Mouse (Mus musculus): ENCODE measurements around the gene Tmem45a. TPM values are rescaled to one million over a fixed set of nuclear protein-coding genes. Genes with fewer than 3 reads are reported as not detected.

Tmem45a gene
- total and polyA plus RNA-seq, 2 experiments from 2014 or later: 8.8 to 10.7 TPM

DNA sequence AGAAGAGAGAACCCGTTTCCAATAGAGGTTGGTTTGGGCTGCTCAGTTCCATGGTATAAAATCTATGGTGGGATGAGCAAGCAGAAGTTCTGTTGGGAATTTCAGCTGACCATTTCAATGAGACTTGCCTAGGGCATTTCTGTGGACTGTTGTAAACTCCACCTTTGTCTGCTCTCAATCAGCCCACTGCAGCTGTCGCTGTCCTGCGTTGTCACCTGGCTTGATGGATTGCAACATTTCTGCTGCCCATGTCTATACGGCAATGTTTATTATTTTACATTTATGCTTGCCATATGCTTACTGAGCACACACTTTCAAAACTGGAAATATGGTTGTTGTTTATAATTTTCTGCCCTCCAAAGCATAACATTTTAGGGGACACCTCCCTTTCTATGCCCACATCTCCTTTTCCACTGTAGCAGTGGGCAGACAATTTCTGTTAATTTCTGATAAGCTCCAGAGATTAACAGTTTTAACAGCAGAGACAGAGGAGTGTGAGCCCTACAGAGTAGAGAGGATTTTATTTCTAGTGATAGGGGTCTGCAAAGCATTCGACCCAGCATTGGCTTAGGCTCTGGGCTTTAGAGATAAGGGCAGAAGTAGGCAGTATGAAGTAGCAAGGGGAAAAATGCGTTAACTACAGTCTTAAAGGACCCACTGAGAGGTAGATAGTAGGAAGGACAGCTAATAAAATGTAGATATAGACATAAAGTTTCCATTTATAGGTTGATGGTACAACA lies 84.4 kb downstream of the Tmem45a start:
- Histone ChIP-seq H3K4me1 (ENCODE audit: control insufficient read depth, insufficient read depth) (no peaks in the 10 kb centered on the region), H3K4me2 (ENCODE audit: low read depth, low read length) (no peak overlapping the region), H3K4me3 (ENCODE audit: low read depth, low read length) (no peak overlapping the region), H3K36me3 (replicated peaks; ENCODE audit: control insufficient read depth, insufficient read depth, low read length) (no peaks in the 10 kb centered on the region), H3K27me3 (ENCODE audit: control insufficient read depth, insufficient read depth, low read length) (no peaks in the 10 kb centered on the region), H3K27ac (ENCODE audit: low read depth) (no peak overlapping the region), H3K9ac (replicated peaks; ENCODE audit: low read depth, low read length) (no peak overlapping the region), H3K9me3 (replicated peaks; ENCODE audit: control insufficient read depth, low read length) (no peaks in the 10 kb centered on the region)
- TF ChIP-seq EP300 (IDR thresholded peaks at IDR 0.05; ENCODE audit: low read depth) (no peak), CTCF (IDR thresholded peaks at IDR 0.05; ENCODE audit: low read depth) (no peak)
- 50% methylated on average over 6 of the region's 6 CpGs for WGBS
- no peak for ATAC-seq (ENCODE audit: insufficient read depth, low read depth)
- DNase-seq (ENCODE audit: low spot score): no peak

DNA sequence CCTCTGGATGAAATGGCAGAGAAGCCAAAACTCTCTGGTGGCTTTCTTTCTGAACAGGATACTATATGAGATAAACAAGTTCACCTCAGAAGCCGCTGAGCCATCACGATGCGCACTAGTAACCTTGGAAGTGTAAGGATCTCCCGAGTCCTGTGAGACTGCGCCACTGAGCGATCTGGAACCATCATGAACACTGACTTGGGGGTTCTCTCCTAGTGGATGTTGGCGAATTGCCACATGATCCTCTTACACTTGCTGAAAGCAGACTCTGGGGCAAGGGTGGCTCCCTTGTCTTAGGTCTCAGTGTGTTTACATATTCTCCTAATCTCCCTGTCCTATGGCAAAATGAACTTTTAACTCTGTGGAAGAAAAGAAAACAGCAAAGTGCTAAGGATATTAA lies 85.0 kb downstream of the Tmem45a start:
- Histone ChIP-seq H3K4me2 (ENCODE audit: low read depth, low read length) (no peak overlapping the region), H3K27ac (ENCODE audit: low read depth) (no peak overlapping the region), H3K36me3 (replicated peaks; ENCODE audit: control insufficient read depth, insufficient read depth, low read length) (no peaks in the 10 kb centered on the region), H3K4me1 (ENCODE audit: control insufficient read depth, insufficient read depth) (no peaks in the 10 kb centered on the region), H3K9me3 (replicated peaks; ENCODE audit: control insufficient read depth, low read length) (no peaks in the 10 kb centered on the region), H3K4me3 (ENCODE audit: low read depth, low read length) (no peak overlapping the region), H3K27me3 (ENCODE audit: control insufficient read depth, insufficient read depth, low read length) (no peaks in the 10 kb centered on the region), H3K9ac (replicated peaks; ENCODE audit: low read depth, low read length) (no peak overlapping the region)
- no peak for ATAC-seq (ENCODE audit: insufficient read depth, low read depth)
- 73% methylated on average over 7 of the region's 7 CpGs for WGBS
- DNase-seq (ENCODE audit: low spot score): no peak
- TF ChIP-seq CTCF (IDR thresholded peaks at IDR 0.05; ENCODE audit: low read depth): no peak
- no peak for TF ChIP-seq EP300 (IDR thresholded peaks at IDR 0.05; ENCODE audit: low read depth)

DNA sequence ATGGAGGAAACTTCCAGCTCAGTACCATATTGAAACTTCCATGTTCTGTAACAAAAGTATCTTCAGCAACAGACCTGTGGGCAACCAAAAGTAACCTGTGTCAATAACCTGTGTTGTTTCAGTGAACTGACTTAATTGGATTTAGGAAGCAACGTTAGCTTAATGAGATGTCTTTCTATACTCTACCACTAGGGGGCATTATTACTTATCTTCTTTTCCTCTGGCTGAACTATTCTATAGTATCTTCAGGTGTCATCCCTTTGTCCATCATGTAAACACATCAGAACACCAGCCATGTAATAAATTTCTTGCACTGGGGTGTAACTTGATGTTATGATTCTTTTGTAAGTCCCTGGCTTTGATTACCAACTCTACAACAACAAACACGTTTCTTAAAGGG lies 85.5 kb downstream of the Tmem45a start:
- Histone ChIP-seq H3K27ac (ENCODE audit: low read depth) (no peak overlapping the region), H3K27me3 (ENCODE audit: control insufficient read depth, insufficient read depth, low read length) (no peaks in the 10 kb centered on the region), H3K4me1 (ENCODE audit: control insufficient read depth, insufficient read depth) (no peaks in the 10 kb centered on the region), H3K9ac (replicated peaks; ENCODE audit: low read depth, low read length) (no peak overlapping the region), H3K9me3 (replicated peaks; ENCODE audit: control insufficient read depth, low read length) (no peaks in the 10 kb centered on the region), H3K4me2 (ENCODE audit: low read depth, low read length) (no peak overlapping the region), H3K36me3 (replicated peaks; ENCODE audit: control insufficient read depth, insufficient read depth, low read length) (no peaks in the 10 kb centered on the region), H3K4me3 (ENCODE audit: low read depth, low read length) (no peak overlapping the region)
- ATAC-seq (ENCODE audit: insufficient read depth, low read depth) (no peak), DNase-seq (ENCODE audit: low spot score) (peak; percentile 27)
- 41% methylated on average over 2 of the region's 2 CpGs for WGBS
- TF ChIP-seq CTCF (IDR thresholded peaks at IDR 0.05; ENCODE audit: low read depth) (peak; percentile 50), EP300 (IDR thresholded peaks at IDR 0.05; ENCODE audit: low read depth) (no peak)

- no peak overlapping the region for H3K4me3 ChIP-seq (ENCODE audit: low read depth, low read length)
- no peak overlapping the region for H3K9ac ChIP-seq (replicated peaks; ENCODE audit: low read depth, low read length)
- 65% methylated on average over 3 of the region's 3 CpGs for WGBS
- H3K4me2 ChIP-seq (ENCODE audit: low read depth, low read length): no peak overlapping the region
- DNase-seq (ENCODE audit: low spot score): no peak
- no peaks in the 10 kb centered on the region for H3K36me3 ChIP-seq (replicated peaks; ENCODE audit: control insufficient read depth, insufficient read depth, low read length)
- TF ChIP-seq CTCF (IDR thresholded peaks at IDR 0.05; ENCODE audit: low read depth) (no peak), EP300 (IDR thresholded peaks at IDR 0.05; ENCODE audit: low read depth) (no peak)
- no peaks in the 10 kb centered on the region for H3K9me3 ChIP-seq (replicated peaks; ENCODE audit: control insufficient read depth, low read length)
- no peak for ATAC-seq (ENCODE audit: insufficient read depth, low read depth)
- H3K27me3 ChIP-seq (ENCODE audit: control insufficient read depth, insufficient read depth, low read length): no peaks in the 10 kb centered on the region
- H3K4me1 ChIP-seq (ENCODE audit: control insufficient read depth, insufficient read depth): no peaks in the 10 kb centered on the region
- no peak overlapping the region for H3K27ac ChIP-seq (ENCODE audit: low read depth)
Observed at GRCm38 (mm10) chr16:56799541-56800029, 86.4 kb downstream of the Tmem45a start.

DNA sequence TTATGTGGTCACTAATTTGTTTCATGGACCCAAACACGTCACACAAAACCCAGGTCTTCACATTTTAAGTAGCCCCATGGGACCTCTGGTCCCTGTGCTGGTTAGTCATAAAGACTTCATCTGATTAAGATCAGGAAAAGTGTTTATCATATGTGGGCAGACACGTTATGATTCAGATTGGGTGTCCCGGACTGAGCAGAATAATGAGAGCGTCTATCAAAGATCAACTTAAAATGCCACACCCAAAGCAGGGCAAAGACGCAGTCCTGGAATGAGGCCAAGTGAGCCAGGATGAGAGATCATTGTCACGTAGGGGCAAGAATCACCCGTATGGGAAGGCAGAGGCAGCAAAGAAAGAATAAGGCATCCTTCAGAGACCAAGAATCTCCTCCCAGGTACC lies 87.1 kb downstream of the Tmem45a start:
- Histone ChIP-seq H3K4me2 (ENCODE audit: low read depth, low read length) (no peak overlapping the region), H3K9me3 (replicated peaks; ENCODE audit: control insufficient read depth, low read length) (no peaks in the 10 kb centered on the region), H3K27ac (ENCODE audit: low read depth) (no peak overlapping the region), H3K27me3 (ENCODE audit: control insufficient read depth, insufficient read depth, low read length) (no peaks in the 10 kb centered on the region), H3K36me3 (replicated peaks; ENCODE audit: control insufficient read depth, insufficient read depth, low read length) (no peaks in the 10 kb centered on the region), H3K4me3 (ENCODE audit: low read depth, low read length) (no peak overlapping the region), H3K4me1 (ENCODE audit: control insufficient read depth, insufficient read depth) (no peaks in the 10 kb centered on the region), H3K9ac (replicated peaks; ENCODE audit: low read depth, low read length) (no peak overlapping the region)
- 59% methylated on average over 7 of the region's 7 CpGs for WGBS
- TF ChIP-seq EP300 (IDR thresholded peaks at IDR 0.05; ENCODE audit: low read depth): no peak
- TF ChIP-seq CTCF (IDR thresholded peaks at IDR 0.05; ENCODE audit: low read depth): no peak
- ATAC-seq (ENCODE audit: insufficient read depth, low read depth) (no peak), DNase-seq (ENCODE audit: low spot score) (no peak)

Measured in heart, postnatal 0 days (tissue).